Mouse (Mus musculus): ENCODE results near the gene Srcin1.

Gene Srcin1

GRCm38 (mm10) chr11:97576136-97576906, at the start of gene Srcin1:
Gene Srcin1, minus strand, starts transcription at chr11:97576186.
- no peak for DNase-seq

- no peak for DNase-seq
Measured at GRCm38 (mm10) chr11:97625551-97625950, 49.6 kb upstream of the Srcin1 start.

- no peak for DNase-seq
Measured at GRCm38 (mm10) chr11:97623166-97623565, 47.2 kb upstream of the Srcin1 start.

GRCm38 (mm10) chr11:97622440-97622839, 46.5 kb upstream of the Srcin1 start:
- DNase-seq: peak; percentile 35 to 53

GRCm38 (mm10) chr11:97619391-97619795, 43.4 kb upstream of the Srcin1 start:
- DNase-seq: no peak

GRCm38 (mm10) chr11:97618368-97618767, 42.4 kb upstream of the Srcin1 start:
- no peak for DNase-seq

- DNase-seq: no peak
Measured at GRCm38 (mm10) chr11:97615276-97615675, 39.3 kb upstream of the Srcin1 start.

GRCm38 (mm10) chr11:97611076-97611475, 35.1 kb upstream of the Srcin1 start:
- no peak for DNase-seq

GRCm38 (mm10) chr11:97609743-97610142, 33.8 kb upstream of the Srcin1 start:
- DNase-seq: no peak

GRCm38 (mm10) chr11:97608933-97609332, 32.9 kb upstream of the Srcin1 start:
- DNase-seq: no peak

- DNase-seq: no peak
Measured at GRCm38 (mm10) chr11:97607056-97607725, 31.2 kb upstream of the Srcin1 start.

GRCm38 (mm10) chr11:97603891-97604290, 27.9 kb upstream of the Srcin1 start:
- no peak for DNase-seq

- DNase-seq: no peak
Measured at GRCm38 (mm10) chr11:97602223-97602622, 26.2 kb upstream of the Srcin1 start.

- DNase-seq: no peak
Measured at GRCm38 (mm10) chr11:97599104-97599503, 23.1 kb upstream of the Srcin1 start.

GRCm38 (mm10) chr11:97597945-97598691, 22.1 kb upstream of the Srcin1 start:
- no peak for DNase-seq

GRCm38 (mm10) chr11:97594136-97594535, 18.1 kb upstream of the Srcin1 start:
- DNase-seq: no peak

- DNase-seq: no peak
Measured at GRCm38 (mm10) chr11:97591910-97592309, 15.9 kb upstream of the Srcin1 start.

- no peak for DNase-seq
Measured at GRCm38 (mm10) chr11:97590227-97590960, 14.4 kb upstream of the Srcin1 start.

- DNase-seq: no peak
Measured at GRCm38 (mm10) chr11:97589216-97589615, 13.2 kb upstream of the Srcin1 start.

GRCm38 (mm10) chr11:97585932-97586331, 9.9 kb upstream of the Srcin1 start:
- no peak for DNase-seq

- no peak for DNase-seq
Measured at GRCm38 (mm10) chr11:97584476-97584875, 8.5 kb upstream of the Srcin1 start.

- no peak for DNase-seq
Measured at GRCm38 (mm10) chr11:97579088-97579857, 3.3 kb upstream of the Srcin1 start.

Measured in spleen, adult 18-20 months (tissue).